7 mouse cellular contexts compared by ENCODE assay signal in genomic region chr15:66442333-66442732, GRCm38 (mm10). TPM values are rescaled to one million over a fixed set of nuclear protein-coding genes. Genes with fewer than 3 reads are reported as not detected.
DNase-seq lines count a peak whose midpoint lies in the region; ATAC-seq and TF ChIP-seq lines count a peak whose summit lies in the region.

No protein-coding gene starts in this region.

- no peak overlapping the region for H3K27ac ChIP-seq in thymus, adult 2 months (ENCODE audit: control insufficient read depth, insufficient read depth, low read length)
- no peak overlapping the region for H3K27ac ChIP-seq in forebrain, embryonic 12.5 days

- H3K4me1 ChIP-seq in thymus, adult 2 months (replicated peaks; ENCODE audit: control insufficient read depth, insufficient read depth, low read length), result peaks cover 9% of the 10 kb centered on the region
- H3K4me1 ChIP-seq in forebrain, embryonic 12.5 days, result peaks cover 6% of the 10 kb centered on the region; the same call in 1 of the 2 replicates

- no peak for TF ChIP-seq CTCF in thymus, adult 2 months (IDR thresholded peaks at IDR 0.05; ENCODE audit: borderline replicate concordance, control insufficient read depth, extremely low read depth, insufficient read depth, low read length, poor library complexity)

- H3K9me3 ChIP-seq in forebrain, embryonic 12.5 days, result no peaks in the 10 kb centered on the region

- TF ChIP-seq POLR2A in thymus, adult 2 months (IDR thresholded peaks at IDR 0.05; ENCODE audit: control insufficient read depth, extremely low read depth, insufficient read depth, low read length, poor library complexity), result no peak

- ATAC-seq in forebrain, embryonic 12.5 days (ENCODE audit: low FRiP score), result 0 out of 2 replicates have a peak, but pooled peaks have one; percentile 69

- no peak overlapping the region for H3K4me3 ChIP-seq in thymus, adult 2 months (ENCODE audit: control insufficient read depth, insufficient read depth, low read length)
- H3K4me3 ChIP-seq in forebrain, embryonic 12.5 days (replicated peaks), result no peak overlapping the region

- 48% methylated on average over 3 of the region's 3 CpGs for WGBS in thymus, adult 2 months
- 35% methylated on average over 3 of the region's 3 CpGs for WGBS in forebrain, embryonic 12.5 days

- H3K4me2 ChIP-seq in forebrain, embryonic 12.5 days, result no peak overlapping the region

- no peaks in the 10 kb centered on the region for H3K36me3 ChIP-seq in thymus, adult 2 months (ENCODE audit: control insufficient read depth, insufficient read depth, low read length)
- no peaks in the 10 kb centered on the region for H3K36me3 ChIP-seq in forebrain, embryonic 12.5 days (replicated peaks)

- DNase-seq in thymus, adult 2 months, result peak; percentile 28
- DNase-seq in thymus, adult 18-20 months, result no peak
- peak; percentile 50 for DNase-seq in brain, embryonic 18.5 days (ENCODE audit: low read depth, low spot score)
- peak; percentile 9 for DNase-seq in kidney, postnatal 14 days
- peak; percentile 18 for DNase-seq in lung, postnatal 25 days (ENCODE audit: low spot score)
- DNase-seq in right cerebral cortex, postnatal 25 days, result peak; percentile 57

- H3K27me3 ChIP-seq in thymus, adult 2 months (ENCODE audit: control insufficient read depth, insufficient read depth, low read length), result no peaks in the 10 kb centered on the region
- H3K27me3 ChIP-seq in forebrain, embryonic 12.5 days, result no peaks in the 10 kb centered on the region

- H3K9ac ChIP-seq in forebrain, embryonic 12.5 days, result no peak overlapping the region

RNA-seq across cellular contexts. Expression of gene Lrrc6, which starts 58.4 kb away (rescaled TPM):
- 0.05 TPM in 1 of 2 replicates, not detected in the other for polyA plus RNA-seq in thymus, adult 2 months (2012; rRNA removed)
- 0.09 and 0.20 TPM in 2 replicates for polyA plus RNA-seq in forebrain, embryonic 12.5 days (2016; fragmentation: Nextera tagmentation; extraction: Ambion mirVana)

Comparison
In these comparisons a context has a peak if more than half of its experiments do, and no peak if none do; other contexts are left out.
1. DNase-seq: peak in thymus, adult 2 months (single experiment), brain, embryonic 18.5 days (single experiment), kidney, postnatal 14 days (single experiment), lung, postnatal 25 days (single experiment) and right cerebral cortex, postnatal 25 days (single experiment); none in thymus, adult 18-20 months (0 of 2).